Mouse (Mus musculus) B cell, adult 2 months (primary cell): ENCODE data around the gene Tbc1d17.
A peak's percentile ranks its signal among the peaks of the same experiment; 100 is the strongest.
"Not testable (repeated sequence)": the region's sequence is repeated elsewhere in the genome, so short reads cannot be mapped to it uniquely, and the experiment has no call there.

Experiments
- DNase-seq, 2 experiments: peaks; one replicate each; pipeline ENCODE4 v3.0.0; 2022

Gene Tbc1d17

GRCm38 (mm10) chr7:44848561-44849415 is at the start of gene Tbc1d17, which contains the start of gene Akt1s1:
TSS of gene Tbc1d17 (minus strand) at chr7:44849079.
TSS of gene Akt1s1 (plus strand) at chr7:44848991.
- DNase-seq = peak; percentile 97 to 98

GRCm38 (mm10) chr7:44898607-44899006 is 49.7 kb upstream of the Tbc1d17 start:
- DNase-seq = peak; percentile 27 to 30

- no peak for DNase-seq
Measured at GRCm38 (mm10) chr7:44896499-44896898, 47.6 kb upstream of the Tbc1d17 start.

DNA sequence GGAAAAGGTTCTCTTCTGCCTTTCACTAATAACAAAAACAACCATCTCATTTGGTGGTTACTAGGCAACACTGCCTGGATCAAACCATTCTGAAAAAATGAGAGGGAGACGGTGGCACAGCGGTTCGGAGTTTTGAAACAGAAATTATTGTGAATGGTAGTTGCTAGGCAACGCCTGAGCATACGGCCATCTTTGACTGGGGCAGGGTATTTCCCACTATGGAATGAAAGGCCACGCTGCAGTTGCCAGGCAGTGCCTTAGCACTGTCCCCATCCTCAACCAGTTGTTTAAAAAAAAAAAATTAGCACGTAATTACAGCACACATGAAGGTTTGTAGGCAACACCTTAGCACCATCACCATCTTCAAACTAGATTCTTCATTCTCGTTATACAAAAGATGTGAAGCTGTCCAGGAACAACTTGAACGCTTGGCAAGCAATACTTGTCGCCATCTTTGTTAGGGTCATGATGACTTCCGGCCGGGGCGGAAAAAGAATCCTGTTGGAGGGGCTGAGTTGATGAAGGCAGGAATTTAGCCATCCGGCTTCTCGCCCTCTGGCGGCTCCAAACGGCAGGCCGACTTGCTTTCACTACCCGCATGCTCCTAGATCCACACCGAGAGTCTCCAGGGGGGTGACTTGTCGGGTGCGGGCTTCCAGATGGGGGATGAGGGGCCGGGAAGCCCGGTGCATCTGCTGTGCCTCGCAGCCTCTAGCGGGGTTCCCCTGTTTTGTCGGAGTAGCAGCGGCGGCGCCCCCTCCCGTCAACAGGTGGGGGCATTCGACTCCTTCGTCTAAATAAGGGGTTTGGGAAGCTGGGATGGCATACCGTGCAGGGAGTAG is 46.9 kb upstream of the Tbc1d17 start, which contains the start of gene Fuz:
Fuz (plus strand) TSS at position 487 of the 842 bp plus-strand sequence.
- DNase-seq = peak; percentile 87

GRCm38 (mm10) chr7:44895206-44895592 is 46.3 kb upstream of the Tbc1d17 start:
- DNase-seq = peak in 1 of 2 experiments; percentile 12

- DNase-seq = no peak
Measured at GRCm38 (mm10) chr7:44894175-44894574, 45.3 kb upstream of the Tbc1d17 start.

GRCm38 (mm10) chr7:44893197-44893596 is 44.3 kb upstream of the Tbc1d17 start:
- DNase-seq = no peak

GRCm38 (mm10) chr7:44892276-44892921 is 43.5 kb upstream of the Tbc1d17 start, which contains the start of gene Med25:
TSS of gene Med25 (minus strand) at chr7:44892712.
- DNase-seq = peak; percentile 84 to 88

- DNase-seq = peak in 1 of 2 experiments; percentile 11
Measured at GRCm38 (mm10) chr7:44891611-44892010, 42.7 kb upstream of the Tbc1d17 start.

- no peak for DNase-seq
Measured at GRCm38 (mm10) chr7:44890737-44891136, 41.9 kb upstream of the Tbc1d17 start.

GRCm38 (mm10) chr7:44890180-44890579 is 41.3 kb upstream of the Tbc1d17 start:
- DNase-seq = no peak

GRCm38 (mm10) chr7:44888256-44889105 is 39.6 kb upstream of the Tbc1d17 start:
- no peak for DNase-seq

- no peak for DNase-seq
Measured at GRCm38 (mm10) chr7:44886964-44887363, 38.1 kb upstream of the Tbc1d17 start.

- DNase-seq = no peak
Measured at GRCm38 (mm10) chr7:44884637-44885036, 35.8 kb upstream of the Tbc1d17 start.

GRCm38 (mm10) chr7:44883036-44883435 is 34.2 kb upstream of the Tbc1d17 start:
- no peak for DNase-seq

- no peak for DNase-seq
Measured at GRCm38 (mm10) chr7:44877833-44878232, 29.0 kb upstream of the Tbc1d17 start.

GRCm38 (mm10) chr7:44871774-44872173 is 22.9 kb upstream of the Tbc1d17 start:
- DNase-seq = not testable (repeated sequence)

GRCm38 (mm10) chr7:44871181-44871580 is 22.3 kb upstream of the Tbc1d17 start:
- no peak for DNase-seq

- DNase-seq = no peak
Measured at GRCm38 (mm10) chr7:44870614-44871013, 21.7 kb upstream of the Tbc1d17 start.

GRCm38 (mm10) chr7:44869697-44870528 is 21.0 kb upstream of the Tbc1d17 start, which contains the start of gene Ptov1:
TSS of gene Ptov1 (minus strand) at chr7:44869788.
- peak; percentile 74 to 75 for DNase-seq
